Mouse (Mus musculus): ENCODE measurements around the gene Itgb7.
"Not testable (repeated sequence)": the region's sequence is repeated elsewhere in the genome, so short reads cannot be mapped to it uniquely, and the experiment has no call there.

Itgb7 gene

GRCm38 (mm10) chr15:102225619-102226018 lies 6.1 kb downstream of the Itgb7 start:
- not testable (repeated sequence) for ATAC-seq (ENCODE audit: low TSS enrichment)

GRCm38 (mm10) chr15:102224992-102225617 lies 6.6 kb downstream of the Itgb7 start:
- ATAC-seq (ENCODE audit: low TSS enrichment): no peak

- peak; percentile 98 for ATAC-seq (ENCODE audit: low TSS enrichment)
These were observed 7.4 kb downstream of the Itgb7 start for GRCm38 (mm10) chr15:102224186-102224991.

DNA sequence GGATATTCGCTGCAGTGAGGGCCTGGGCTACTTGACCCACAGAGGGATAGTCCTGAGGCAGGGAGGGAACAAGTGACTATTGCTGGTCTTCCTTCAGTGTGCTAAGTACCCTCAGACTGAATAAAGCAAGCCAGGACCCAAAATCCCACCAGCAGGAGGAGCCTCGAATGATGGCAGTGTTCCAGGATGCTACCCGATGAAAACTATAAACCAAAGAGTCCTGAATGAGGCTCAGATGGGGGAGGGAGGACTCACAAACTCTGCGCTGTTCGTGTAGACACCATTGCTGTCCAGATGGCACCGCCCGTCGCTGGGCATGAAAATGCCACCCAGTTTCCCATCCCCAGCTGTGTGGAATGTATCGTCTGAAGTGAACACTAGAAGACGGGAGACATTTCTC lies 9.4 kb downstream of the Itgb7 start:
- ATAC-seq (ENCODE audit: low TSS enrichment): no peak

DNA sequence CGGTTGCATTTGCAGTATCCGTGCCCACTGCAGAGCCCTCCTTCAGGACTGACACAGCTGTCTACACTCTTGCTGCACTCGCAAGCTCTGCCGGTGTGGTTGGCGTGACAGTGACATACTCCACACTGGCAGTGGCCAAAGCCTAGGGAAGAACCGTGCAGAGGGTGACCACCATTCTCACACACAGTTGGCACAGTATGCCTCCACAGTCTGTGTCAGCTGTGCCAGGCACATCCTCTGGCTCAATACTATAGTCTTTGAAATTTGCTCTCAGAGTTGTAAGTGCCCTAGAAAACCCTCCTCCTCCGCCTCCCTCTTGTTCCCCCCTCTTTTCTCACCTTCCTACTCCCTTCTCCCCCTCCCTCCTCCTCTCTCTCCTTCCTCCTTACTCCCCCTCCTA lies 14.4 kb downstream of the Itgb7 start:
- ATAC-seq (ENCODE audit: low TSS enrichment): peak; percentile 51; the same call in 1 of the 2 replicates

DNA sequence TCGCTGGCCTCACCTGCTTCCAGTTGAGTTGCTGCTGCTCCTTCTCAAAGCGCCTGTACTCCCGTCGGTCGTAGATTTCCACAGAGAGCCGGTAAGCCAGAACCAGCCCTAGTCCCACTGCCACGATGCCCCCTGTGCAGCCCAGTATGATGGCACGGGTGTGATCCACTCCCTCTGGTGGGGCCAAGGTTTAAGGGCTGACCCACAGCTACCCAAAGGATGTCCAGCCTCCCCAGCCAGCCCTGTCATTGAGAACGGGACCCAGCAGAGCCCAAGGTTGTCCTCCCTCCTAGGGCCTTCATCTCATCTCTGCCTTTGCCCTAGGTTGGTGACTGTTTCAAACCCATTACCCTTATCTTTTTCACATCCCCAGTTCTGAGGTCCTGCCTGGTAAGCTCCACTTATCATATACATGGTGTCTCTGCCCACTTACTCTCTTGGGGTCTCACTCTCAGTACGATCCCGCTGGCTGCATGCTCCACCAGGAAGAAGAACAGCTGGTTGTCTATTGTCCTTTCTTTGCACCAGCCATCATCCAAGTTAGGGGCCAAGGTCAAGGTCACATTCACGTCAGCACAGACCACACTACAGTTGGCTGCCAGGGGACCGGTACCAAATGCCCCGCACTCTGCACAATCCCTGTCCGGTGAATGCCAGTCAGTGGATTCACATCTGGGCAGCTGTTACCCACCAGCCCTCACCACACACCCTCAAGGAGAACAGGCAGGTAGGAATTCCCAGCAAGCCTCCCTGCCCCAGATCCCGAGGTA lies 15.1 kb downstream of the Itgb7 start:
- no peak for ATAC-seq (ENCODE audit: low TSS enrichment)

- ATAC-seq (ENCODE audit: low TSS enrichment): no peak
These were observed 16.1 kb downstream of the Itgb7 start for GRCm38 (mm10) chr15:102215624-102216023.

GRCm38 (mm10) chr15:102214132-102214531 lies 17.6 kb downstream of the Itgb7 start:
- no peak for ATAC-seq (ENCODE audit: low TSS enrichment)

- no peak for ATAC-seq (ENCODE audit: low TSS enrichment)
These were observed 19.8 kb downstream of the Itgb7 start for GRCm38 (mm10) chr15:102211895-102212294.

DNA sequence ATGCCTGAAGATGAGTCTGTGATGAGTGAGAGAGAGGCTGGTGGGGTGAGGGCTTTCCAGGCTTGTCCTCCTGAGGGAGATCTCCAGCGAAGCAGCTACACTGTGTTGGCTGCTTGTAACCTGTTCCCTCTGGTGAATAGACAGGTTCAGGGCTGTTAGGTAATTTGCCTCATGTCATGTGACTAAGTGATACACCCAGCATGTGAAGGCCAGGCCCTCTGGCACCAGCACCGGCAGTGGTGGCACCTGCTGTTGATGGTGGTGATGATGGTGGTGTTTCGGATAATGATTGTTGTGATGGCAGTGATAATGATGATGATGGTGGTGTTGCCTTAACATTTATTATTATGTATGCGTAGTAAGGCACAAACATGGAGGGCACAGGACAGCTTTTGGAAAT lies 20.9 kb downstream of the Itgb7 start:
- ATAC-seq (ENCODE audit: low TSS enrichment): no peak

GRCm38 (mm10) chr15:102209114-102209513 lies 22.6 kb downstream of the Itgb7 start:
- ATAC-seq (ENCODE audit: low TSS enrichment): no peak

DNA sequence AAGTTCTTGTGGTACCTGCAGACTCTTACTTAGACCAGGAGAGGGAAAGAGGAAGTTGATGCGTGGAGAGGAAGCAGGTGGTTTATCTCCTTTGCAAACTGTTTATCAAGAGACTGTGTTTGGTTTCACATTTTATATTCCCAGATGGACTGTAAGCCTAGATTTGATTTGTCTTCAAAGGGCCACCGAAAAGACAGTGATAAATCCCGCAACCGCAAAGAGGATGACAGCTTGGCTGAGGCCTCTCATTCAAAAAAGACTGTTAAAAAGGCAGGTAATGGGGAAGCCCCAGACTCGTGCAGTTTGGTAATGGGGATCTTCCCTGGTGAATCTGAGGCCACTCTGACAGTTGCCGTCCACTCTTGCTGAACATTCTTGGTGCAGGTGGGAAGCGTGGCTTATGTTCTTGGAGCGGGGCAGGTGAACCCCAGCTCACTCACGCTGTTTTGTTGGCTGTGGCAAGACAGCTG lies 23.6 kb downstream of the Itgb7 start:
- no peak for ATAC-seq (ENCODE audit: low TSS enrichment)

DNA sequence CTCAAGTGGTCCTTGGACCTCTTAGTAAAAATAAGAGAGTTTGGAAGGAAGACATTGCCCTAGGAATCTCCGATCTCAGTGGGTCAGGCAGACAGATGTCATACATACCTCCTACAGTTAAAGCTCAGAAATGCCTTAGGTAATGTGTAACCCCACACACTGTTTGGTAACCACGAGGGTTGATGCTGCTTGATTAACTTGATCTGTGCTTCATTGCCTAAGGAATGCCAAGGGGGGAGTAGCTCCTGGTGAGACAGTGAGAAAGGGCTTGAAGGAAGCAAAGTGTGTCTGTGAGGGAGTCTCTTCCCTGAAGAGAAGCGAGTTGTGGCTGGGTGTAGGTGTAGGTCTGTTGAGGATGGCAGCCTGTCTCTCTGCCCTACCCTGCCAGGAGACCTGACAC lies 24.4 kb downstream of the Itgb7 start:
- ATAC-seq (ENCODE audit: low TSS enrichment): no peak

DNA sequence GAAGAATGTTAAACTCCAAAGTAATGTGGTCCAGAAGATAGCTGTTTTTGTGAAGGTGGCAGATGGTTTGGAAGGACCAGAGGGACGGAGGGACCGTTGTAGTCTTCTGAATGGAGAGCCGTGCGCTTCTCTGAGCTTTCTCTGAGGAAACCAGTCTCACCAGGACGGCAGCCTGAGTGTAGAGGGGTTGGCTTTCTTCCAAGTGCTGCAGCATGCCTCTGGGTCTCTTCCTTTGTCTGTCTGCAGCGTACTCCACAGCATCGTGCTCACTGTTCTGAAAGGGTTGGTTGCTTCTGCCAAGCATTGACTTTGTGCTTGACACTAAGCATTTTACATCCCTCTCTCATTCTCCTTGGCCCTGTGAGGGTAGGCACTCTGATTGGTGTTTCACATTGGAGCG lies 26.0 kb downstream of the Itgb7 start:
- ATAC-seq (ENCODE audit: low TSS enrichment): no peak

DNA sequence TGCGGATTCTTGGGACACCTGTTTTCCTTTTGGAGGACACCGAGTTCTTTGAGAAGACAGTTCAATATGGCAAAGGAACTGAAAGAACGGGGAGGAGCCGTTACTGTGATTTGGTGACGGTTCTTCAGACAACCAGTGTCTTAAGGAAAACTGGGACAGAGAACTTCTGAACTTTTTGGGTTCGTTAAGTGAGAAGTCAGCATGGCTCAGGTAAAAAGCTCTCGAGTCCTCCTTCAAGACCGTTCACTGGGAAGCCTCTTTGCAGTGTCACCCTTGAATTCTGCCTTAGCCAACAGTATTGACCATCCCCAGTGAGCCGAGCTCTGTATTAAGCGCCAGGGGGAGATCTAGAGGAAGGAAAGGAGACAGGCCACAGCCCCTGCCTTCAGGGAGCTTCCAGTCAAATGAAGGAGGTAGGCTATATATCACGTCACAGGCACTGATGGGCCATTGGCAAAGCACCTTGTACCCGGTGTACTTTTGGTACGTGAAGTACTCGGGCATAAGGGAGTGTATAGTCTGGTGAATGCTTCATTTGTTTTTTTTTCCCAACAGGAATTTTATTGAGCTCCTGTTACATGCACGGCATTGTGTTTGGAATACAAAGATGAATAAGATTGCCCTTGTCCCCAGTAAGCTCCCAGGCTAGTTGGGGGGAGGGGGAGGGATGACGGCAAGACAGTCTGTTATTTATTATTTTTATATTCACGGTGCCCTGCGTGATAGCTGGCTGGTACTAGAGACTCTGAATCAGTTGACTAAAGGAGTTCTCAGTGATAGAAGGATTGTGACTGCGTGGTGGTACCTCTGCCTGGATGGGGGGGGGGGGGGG lies 26.9 kb downstream of the Itgb7 start, which contains the start of gene Csad:
Gene Csad (minus strand): TSS at position 51 of the 832 bp plus-strand sequence.
- ATAC-seq (ENCODE audit: low TSS enrichment): no peak

- peak; percentile 55 for ATAC-seq (ENCODE audit: low TSS enrichment)
These were observed 27.8 kb downstream of the Itgb7 start for GRCm38 (mm10) chr15:102203835-102204381.

GRCm38 (mm10) chr15:102202971-102203834 lies 28.5 kb downstream of the Itgb7 start, which contains the start of gene Zfp740:
Zfp740 (plus strand) TSS chr15:102203249.
- ATAC-seq (ENCODE audit: low TSS enrichment): peak; percentile 91

DNA sequence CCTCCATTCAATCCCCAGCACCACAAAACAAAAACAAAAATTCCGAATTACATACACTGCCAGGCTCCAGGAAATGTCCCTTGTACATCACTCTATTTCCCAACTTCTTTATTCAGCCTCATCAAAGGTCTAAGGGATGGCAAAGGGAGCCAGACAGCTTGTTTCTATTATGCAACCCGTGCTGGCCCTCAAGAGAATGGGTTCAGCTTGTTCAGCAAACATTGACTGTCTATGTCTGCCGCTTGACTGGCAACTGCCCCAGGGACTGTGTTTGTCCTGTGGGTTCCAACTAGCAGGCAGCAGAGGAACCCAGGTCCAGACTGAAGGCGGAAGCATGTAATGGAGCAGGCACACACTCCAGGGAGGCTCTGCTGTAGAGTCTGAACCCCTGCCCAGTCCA lies 32.9 kb downstream of the Itgb7 start:
- ATAC-seq (ENCODE audit: low TSS enrichment): no peak

DNA sequence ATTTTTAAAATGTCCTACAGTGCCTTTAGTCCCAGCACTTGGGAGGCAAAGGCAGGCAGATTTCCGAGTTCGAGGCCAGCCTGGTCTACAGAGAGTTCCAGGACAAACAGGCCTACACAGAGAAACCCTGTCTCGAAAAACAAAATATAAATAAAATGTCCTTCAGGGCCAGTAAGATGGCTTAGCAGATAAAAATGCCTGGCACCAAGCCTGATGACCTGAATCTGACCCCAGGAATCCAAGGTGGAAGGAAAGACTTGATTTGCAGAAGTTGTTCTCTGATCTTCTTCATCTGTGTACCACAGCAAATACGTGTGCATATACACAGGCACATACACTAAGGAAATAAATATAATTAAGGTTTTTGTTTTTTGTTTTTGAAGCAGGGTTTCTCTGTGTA lies 36.4 kb downstream of the Itgb7 start:
- no peak for ATAC-seq (ENCODE audit: low TSS enrichment)

DNA sequence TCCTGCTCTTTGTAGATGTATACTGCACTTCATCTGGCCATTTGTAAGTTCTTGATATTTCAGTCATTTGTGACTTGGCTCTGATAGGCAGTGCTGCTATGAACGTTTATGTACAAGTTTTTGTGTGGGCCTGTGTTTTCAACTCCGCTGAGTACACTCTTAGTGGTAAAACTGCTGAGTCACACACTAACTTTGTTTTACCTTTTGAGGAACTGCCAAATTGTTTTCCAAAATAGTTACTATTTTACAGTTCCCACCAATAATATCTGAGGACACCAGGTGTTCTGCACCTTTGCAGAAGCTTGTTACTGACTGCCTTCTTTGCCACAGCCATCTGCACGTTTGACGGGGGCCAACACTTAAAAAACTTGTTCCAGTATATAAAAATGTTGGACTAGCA lies 37.3 kb downstream of the Itgb7 start:
- ATAC-seq (ENCODE audit: low TSS enrichment): no peak

All from frontal cortex, adult (tissue).